Mouse (Mus musculus): ENCODE measurements around the gene Capn7.

GRCm38 (mm10) chr14:31408666-31409065, 72.2 kb downstream of the Capn7 start:
- TF ChIP-seq CTCF (IDR thresholded peaks at IDR 0.05; ENCODE audit: low read depth, low read length) (no peak), POLR2A (IDR thresholded peaks at IDR 0.05; ENCODE audit: extremely low read depth, insufficient read depth, low read length) (no peak)

Data from liver, adult 2 months (tissue).